Comparison of ENCODE assay signal across 32 mouse cellular contexts in the genomic region with DNA sequence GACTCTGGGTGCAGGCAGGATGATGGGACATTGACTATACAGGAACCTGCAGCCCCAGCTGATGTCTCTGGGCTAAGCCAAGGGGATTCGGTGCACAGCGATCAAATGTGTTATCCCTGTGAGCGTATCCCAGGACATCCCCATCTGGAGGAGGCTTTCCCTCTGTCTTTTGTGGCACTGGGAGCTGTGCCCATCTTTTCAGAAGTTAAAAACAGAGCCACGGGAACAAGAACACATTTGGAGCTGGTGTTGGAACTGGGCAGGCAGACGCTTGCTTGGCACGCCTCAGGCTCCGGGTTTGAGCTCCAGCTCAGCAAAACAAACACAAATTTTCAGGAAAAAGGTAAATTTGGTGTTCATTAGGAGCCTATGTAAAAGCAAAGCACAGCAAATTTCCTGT. TPM values are rescaled to one million over a fixed set of nuclear protein-coding genes. Genes with fewer than 3 reads are reported as not detected.
DNase-seq lines count a peak whose midpoint lies in the region; ATAC-seq and TF ChIP-seq lines count a peak whose summit lies in the region.
"Had no signal": no experiment of that assay in that cellular context is flagged by ENCODE, and none has a peak within 500 bp of the region (broad histone marks: within the 10 kb centered on the region; RNA-seq: fewer than 3 reads in every experiment).

No protein-coding gene starts in this region.

- DNase-seq in frontal cortex, postnatal 25 days (ENCODE audit: low spot score in 2 of 2): no peak
- peak; percentile 35 to 59 for DNase-seq in left cerebral cortex, postnatal 14 days (ENCODE audit: low spot score in 2 of 2)
- no peak for DNase-seq in left cerebral cortex, postnatal 4 days
- DNase-seq in right cerebral cortex, postnatal 25 days: peak; percentile 11
- no peak for DNase-seq in right cerebral cortex, postnatal 14 days
- DNase-seq in liver, postnatal 0 days: no peak
- DNase-seq in thymus, postnatal 36 days: no peak
- DNase-seq: adrenal gland, postnatal 14 days; cerebellum, adult 11-12 months; cerebellum, adult 9-11 months; embryo, embryonic 11 days; gastrocnemius, postnatal 10 days; heart, postnatal 10 days; kidney, adult 18-20 months; kidney, postnatal 36 days; liver; lung, embryonic 14.5 days had no signal

- no peaks in the 10 kb centered on the region for H3K36me3 ChIP-seq in liver, postnatal 0 days (replicated peaks; ENCODE audit: insufficient read depth, low read length)
- H3K36me3 ChIP-seq: G1E; heart, embryonic 13.5 days; hindbrain, embryonic 15.5 days; kidney, embryonic 15.5 days; midbrain, embryonic 10.5 days; midbrain, embryonic 15.5 days had no signal

- no peak overlapping the region for H3K27ac ChIP-seq in liver, postnatal 0 days (ENCODE audit: low read depth)
- H3K27ac ChIP-seq: heart, embryonic 13.5 days; hindbrain, embryonic 15.5 days; kidney, embryonic 15.5 days; liver, embryonic 14.5 days; midbrain, embryonic 10.5 days; midbrain, embryonic 15.5 days had no signal

- no peak overlapping the region for H3K4me2 ChIP-seq in liver, postnatal 0 days (ENCODE audit: low read depth, low read length)
- H3K4me2 ChIP-seq: heart, embryonic 13.5 days; hindbrain, embryonic 15.5 days; kidney, embryonic 15.5 days; lung, embryonic 14.5 days; midbrain, embryonic 15.5 days had no signal

- 65% methylated on average over 7 of the region's 7 CpGs for WGBS in liver, postnatal 0 days (ENCODE audit: insufficient replicate concordance)

- H3K9ac ChIP-seq in liver, postnatal 0 days (replicated peaks): no peak overlapping the region
- H3K9ac ChIP-seq: heart, embryonic 13.5 days; hindbrain, embryonic 15.5 days; kidney, embryonic 15.5 days; liver, embryonic 14.5 days; lung, embryonic 14.5 days; midbrain, embryonic 15.5 days had no signal

- H3K27me3 ChIP-seq in liver, postnatal 0 days (ENCODE audit: insufficient read depth, low read length): peaks cover 31% of the 10 kb centered on the region
- H3K27me3 ChIP-seq: Patski had no signal

- H3K4me3 ChIP-seq in liver, postnatal 0 days (ENCODE audit: low read depth, low read length): no peak overlapping the region
- H3K4me3 ChIP-seq: erythroblast, embryonic 14.5 days; heart, embryonic 13.5 days; hindbrain, embryonic 15.5 days; kidney, embryonic 15.5 days; midbrain, embryonic 10.5 days; midbrain, embryonic 15.5 days had no signal

- H3K4me1 ChIP-seq in liver, postnatal 0 days (ENCODE audit: insufficient read depth): peaks cover 6% of the 10 kb centered on the region; the same call in 1 of the 2 replicates

- no peak for TF ChIP-seq EP300 in liver, postnatal 0 days (IDR thresholded peaks at IDR 0.05; ENCODE audit: low read depth)

- intact Hi-C loops in left cerebral cortex, postnatal 14 days (cut with DNase I): no loop called here
- intact Hi-C loops in left cerebral cortex, postnatal 4 days (cut with DNase I): no loop called here

- no peaks in the 10 kb centered on the region for H3K9me3 ChIP-seq in liver, postnatal 0 days (ENCODE audit: low read length)
- H3K9me3 ChIP-seq: G1E; hindbrain, embryonic 15.5 days; kidney, embryonic 15.5 days; midbrain, embryonic 10.5 days; midbrain, embryonic 15.5 days had no signal

- TF ChIP-seq CTCF in liver, postnatal 0 days (IDR thresholded peaks at IDR 0.05; ENCODE audit: low read depth): no peak

- peak; percentile 62 for ATAC-seq in frontal cortex, adult (ENCODE audit: low TSS enrichment)
- ATAC-seq in liver, postnatal 0 days: no peak
- ATAC-seq: forebrain, embryonic 16.5 days; midbrain, embryonic 15.5 days; Patski had no signal

RNA-seq across cellular contexts. Expression of a gene that starts 2.7 kb away (rescaled TPM):
- 1 to 10 TPM; 1.2 to 2.0 TPM for total RNA-seq in left cerebral cortex, postnatal 14 days (2021)
- 1 to 10 TPM; 1.4 to 2.4 TPM for total RNA-seq in left cerebral cortex, postnatal 4 days (2021)
- not detected in 2 replicates for polyA plus RNA-seq in liver, postnatal 0 days (2015; fragmentation: Nextera tagmentation; extraction: Ambion mirVana)
- total RNA-seq: hematopoietic stem cell, adult 5-6 weeks had no signal
- polyA plus RNA-seq: erythroblast, embryonic 14.5 days; G1E; liver, embryonic 14.5 days; neural tube, embryonic 11.5 days; small intestine, adult 2 months; stomach, embryonic 14.5 days had no signal

RNA-seq across cellular contexts. Expression of a gene that starts 50.4 kb away (rescaled TPM):
- total RNA-seq in left cerebral cortex, postnatal 14 days (2021): 100 to 1,000 TPM; 115 to 116 TPM
- 100 to 1,000 TPM; 126 to 138 TPM for total RNA-seq in left cerebral cortex, postnatal 4 days (2021)
- polyA plus RNA-seq in liver, postnatal 0 days (2015; fragmentation: Nextera tagmentation; extraction: Ambion mirVana): 161 and 191 TPM in 2 replicates

Comparison
In these comparisons a context has a peak if more than half of its experiments do, and no peak if none do; other contexts are left out.
1. DNase-seq: peak in left cerebral cortex, postnatal 14 days (2 of 2) and right cerebral cortex, postnatal 25 days (single experiment); none in frontal cortex, postnatal 25 days (0 of 2), left cerebral cortex, postnatal 4 days (single experiment), right cerebral cortex, postnatal 14 days (single experiment), liver, postnatal 0 days (single experiment) and thymus, postnatal 36 days (0 of 2).